Mouse (Mus musculus): ENCODE results near the gene Ifnar2. TPM values are rescaled to one million over a fixed set of nuclear protein-coding genes. Genes with fewer than 3 reads are reported as not detected.

The Ifnar2 gene
- polyA plus RNA-seq, 1 experiment from 2014 or later = 60.4 TPM

- Histone ChIP-seq H3K9ac (no peak overlapping the region), H3K27ac (no peak overlapping the region), H3K27me3 (replicated peaks) (0 out of 2 replicates have a peak, but pooled peaks cover 3% of the 10 kb centered on the region), H3K4me2 (no peak overlapping the region), H3K9me3 (no peaks in the 10 kb centered on the region), H3K4me1 (peaks cover 12% of the 10 kb centered on the region), H3K36me3 (no peaks in the 10 kb centered on the region), H3K4me3 (replicated peaks) (no peak overlapping the region)
- ATAC-seq (ENCODE audit: insufficient read depth, low FRiP score, low read depth) = no peak
- WGBS = 54% methylated on average over 3 of the region's 3 CpGs
Observed at GRCm38 (mm10) chr16:91360162-91360561, 12.4 kb upstream of the Ifnar2 start.

DNA sequence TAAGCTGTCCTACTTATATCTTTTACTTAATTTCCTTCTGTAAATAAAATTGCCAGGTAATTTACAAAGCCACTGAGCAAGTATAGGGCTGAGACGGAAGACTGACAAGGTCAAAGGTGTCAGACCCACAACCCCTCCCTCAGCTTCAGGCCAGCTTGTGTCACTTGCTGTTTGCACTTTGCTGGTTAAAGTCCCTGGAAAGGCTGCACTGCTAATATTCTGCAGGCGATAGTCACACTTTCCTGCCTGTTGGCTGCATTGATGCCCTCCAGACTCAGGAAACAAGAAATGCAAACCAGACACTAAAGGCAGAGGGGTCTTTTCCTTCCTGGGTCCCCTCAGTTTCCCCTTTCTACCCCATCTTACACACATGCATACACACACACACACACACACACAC lies 10.6 kb upstream of the Ifnar2 start:
- Histone ChIP-seq H3K4me2 (no peak overlapping the region), H3K27me3 (replicated peaks) (0 out of 2 replicates have a peak, but pooled peaks cover 3% of the 10 kb centered on the region), H3K4me3 (replicated peaks) (no peak overlapping the region), H3K4me1 (peaks cover 12% of the 10 kb centered on the region), H3K27ac (0 out of 2 replicates have a peak overlapping the region, but pooled peaks have one; percentile 69), H3K9ac (no peak overlapping the region), H3K36me3 (no peaks in the 10 kb centered on the region), H3K9me3 (no peaks in the 10 kb centered on the region)
- ATAC-seq (ENCODE audit: insufficient read depth, low FRiP score, low read depth) = no peak
- WGBS = 43% methylated on average over 2 of the region's 2 CpGs

GRCm38 (mm10) chr16:91362616-91363272 lies 9.8 kb upstream of the Ifnar2 start:
- H3K4me2 ChIP-seq = 0 out of 2 replicates have a peak overlapping the region, but pooled peaks have one; percentile 2
- ATAC-seq (ENCODE audit: insufficient read depth, low FRiP score, low read depth) = no peak

GRCm38 (mm10) chr16:91363483-91363882 lies 9.1 kb upstream of the Ifnar2 start:
- no peak for ATAC-seq (ENCODE audit: insufficient read depth, low FRiP score, low read depth)
- no peak overlapping the region for H3K4me2 ChIP-seq

More at GRCm38 (mm10) chr16:91362616-91363272, 9.8 kb upstream of the Ifnar2 start:
- peaks cover 12% of the 10 kb centered on the region for H3K4me1 ChIP-seq
- H3K9me3 ChIP-seq = no peaks in the 10 kb centered on the region
- H3K27ac ChIP-seq = peak overlapping the region; percentile 69
- H3K4me3 ChIP-seq (replicated peaks) = no peak overlapping the region
- H3K27me3 ChIP-seq (replicated peaks) = 0 out of 2 replicates have a peak, but pooled peaks cover 2% of the 10 kb centered on the region
- no peak overlapping the region for H3K9ac ChIP-seq
- WGBS = 54% methylated on average over 12 of the region's 12 CpGs
- no peaks in the 10 kb centered on the region for H3K36me3 ChIP-seq

DNA sequence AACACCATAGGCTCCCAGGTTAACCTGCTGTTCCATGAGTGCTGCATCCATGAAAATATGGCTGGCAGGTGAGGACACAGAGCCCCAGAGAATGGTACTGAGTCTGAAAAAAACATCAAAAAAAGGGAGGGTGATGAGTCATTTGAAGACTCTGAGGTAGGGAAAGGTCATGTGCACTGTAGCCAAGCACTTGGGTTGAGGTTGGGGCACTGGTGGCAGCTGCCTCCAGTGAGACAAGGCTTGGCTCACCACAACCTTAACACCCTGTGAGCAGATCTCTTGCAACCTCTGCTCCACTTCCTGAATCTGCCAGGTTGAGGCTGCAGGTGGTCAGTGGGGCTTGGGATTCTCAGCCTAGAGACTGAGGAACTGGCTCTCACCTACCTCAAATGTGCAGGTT lies 6.0 kb upstream of the Ifnar2 start:
- Histone ChIP-seq H3K4me2 (no peak overlapping the region), H3K27me3 (replicated peaks) (no peaks in the 10 kb centered on the region), H3K36me3 (no peaks in the 10 kb centered on the region), H3K9me3 (no peaks in the 10 kb centered on the region), H3K9ac (no peak overlapping the region), H3K27ac (peak overlapping the region; percentile 61; the same call in 1 of the 2 replicates), H3K4me1 (peaks cover 10% of the 10 kb centered on the region), H3K4me3 (replicated peaks) (no peak overlapping the region)
- no peak for ATAC-seq (ENCODE audit: insufficient read depth, low FRiP score, low read depth)

More at GRCm38 (mm10) chr16:91363483-91363882, 9.1 kb upstream of the Ifnar2 start:
- Histone ChIP-seq H3K9ac (no peak overlapping the region), H3K9me3 (no peaks in the 10 kb centered on the region), H3K27me3 (replicated peaks) (no peaks in the 10 kb centered on the region), H3K27ac (peak overlapping the region; percentile 69), H3K36me3 (no peaks in the 10 kb centered on the region), H3K4me3 (replicated peaks) (no peak overlapping the region), H3K4me1 (peaks cover 12% of the 10 kb centered on the region)
- WGBS = 22% methylated on average over 3 of the region's 3 CpGs

DNA sequence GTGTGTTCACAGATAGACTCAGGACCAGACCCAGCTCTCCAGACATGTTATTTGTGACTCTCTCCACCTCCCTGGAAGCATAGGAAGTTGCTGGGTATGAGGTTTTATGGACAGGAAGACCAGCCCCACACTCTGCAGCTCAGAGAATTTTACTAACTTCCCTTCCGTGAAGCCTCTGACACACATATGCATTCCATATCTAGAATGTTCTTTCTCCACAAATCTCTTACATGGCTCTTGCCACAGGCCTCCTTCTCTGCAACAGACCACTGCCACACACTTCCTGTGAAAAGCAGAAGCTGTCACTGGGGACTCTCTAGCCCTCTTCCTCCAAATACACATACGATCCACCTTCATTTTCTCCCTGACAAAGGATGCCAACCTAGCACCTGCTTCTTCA lies 5.5 kb upstream of the Ifnar2 start:
- no peak for ATAC-seq (ENCODE audit: insufficient read depth, low FRiP score, low read depth)
- H3K4me2 ChIP-seq = no peak overlapping the region
- no peaks in the 10 kb centered on the region for H3K9me3 ChIP-seq
- WGBS = 77% methylated on average over 2 of the region's 2 CpGs
- H3K4me1 ChIP-seq = peaks cover 8% of the 10 kb centered on the region
- no peaks in the 10 kb centered on the region for H3K27me3 ChIP-seq (replicated peaks)
- H3K4me3 ChIP-seq (replicated peaks) = no peak overlapping the region
- H3K9ac ChIP-seq = no peak overlapping the region
- 0 out of 2 replicates have a peak overlapping the region, but pooled peaks have one; percentile 61 for H3K27ac ChIP-seq
- no peaks in the 10 kb centered on the region for H3K36me3 ChIP-seq

DNA sequence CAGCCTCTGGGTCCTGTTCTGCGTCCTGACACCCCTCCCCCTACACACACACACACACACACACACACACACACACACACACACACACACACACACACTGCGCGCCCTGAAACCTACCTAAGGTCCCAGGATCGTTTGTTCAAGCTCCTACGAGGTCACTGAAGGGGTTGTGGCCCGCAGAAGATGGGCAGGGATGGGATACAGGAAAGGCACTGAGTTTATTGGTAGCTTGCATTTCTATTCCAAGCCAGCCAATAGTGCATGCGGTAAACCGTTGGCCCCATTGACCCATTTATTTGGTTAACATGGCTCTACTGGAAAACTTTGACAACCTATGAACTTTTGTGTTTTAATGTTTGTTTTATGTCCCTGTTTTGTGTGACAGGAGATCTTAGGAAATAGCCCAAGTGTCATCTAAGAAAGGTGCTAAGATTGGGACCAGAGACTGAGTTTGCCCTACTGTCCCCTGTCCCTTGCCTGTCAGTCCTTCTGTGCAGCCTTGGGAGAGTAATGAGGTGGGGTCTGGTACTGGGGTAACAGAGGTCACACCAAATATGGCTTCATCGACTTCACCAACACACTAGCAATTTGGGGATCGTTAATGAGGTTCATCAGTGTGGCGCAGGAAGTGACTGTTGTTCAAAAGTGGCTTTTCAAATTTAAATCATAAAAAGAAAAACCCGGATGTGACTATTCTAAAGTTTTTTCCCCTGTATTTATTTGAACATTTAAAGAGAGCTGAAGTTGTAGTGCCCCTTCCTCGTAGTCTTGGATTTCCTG lies 1.1 kb downstream of the Ifnar2 start:
- no peaks in the 10 kb centered on the region for H3K27me3 ChIP-seq (replicated peaks)
- ATAC-seq (ENCODE audit: insufficient read depth, low FRiP score, low read depth) = no peak
- no peaks in the 10 kb centered on the region for H3K9me3 ChIP-seq
- 0 out of 2 replicates have a peak, but pooled peaks cover 3% of the 10 kb centered on the region for H3K4me1 ChIP-seq
- WGBS = 30% methylated on average over 13 of the region's 13 CpGs
- peak overlapping the region; percentile 89 for H3K9ac ChIP-seq
- no peaks in the 10 kb centered on the region for H3K36me3 ChIP-seq
- H3K4me2 ChIP-seq = peak overlapping the region; percentile 70
- peak overlapping the region; percentile 94 for H3K27ac ChIP-seq
- H3K4me3 ChIP-seq (replicated peaks) = peak overlapping the region; percentile 99

GRCm38 (mm10) chr16:91374253-91374634 lies 1.7 kb downstream of the Ifnar2 start:
- Histone ChIP-seq H3K27me3 (replicated peaks) (no peaks in the 10 kb centered on the region), H3K4me1 (peaks cover 8% of the 10 kb centered on the region; the same call in 1 of the 2 replicates), H3K36me3 (no peaks in the 10 kb centered on the region), H3K9me3 (no peaks in the 10 kb centered on the region), H3K9ac (no peak overlapping the region), H3K4me3 (replicated peaks) (no peak overlapping the region; the same call in 1 of the 2 replicates), H3K4me2 (peak overlapping the region; percentile 70; the same call in 1 of the 2 replicates), H3K27ac (no peak overlapping the region)
- WGBS = 64% methylated on average over 3 of the region's 3 CpGs
- no peak for ATAC-seq (ENCODE audit: insufficient read depth, low FRiP score, low read depth)

DNA sequence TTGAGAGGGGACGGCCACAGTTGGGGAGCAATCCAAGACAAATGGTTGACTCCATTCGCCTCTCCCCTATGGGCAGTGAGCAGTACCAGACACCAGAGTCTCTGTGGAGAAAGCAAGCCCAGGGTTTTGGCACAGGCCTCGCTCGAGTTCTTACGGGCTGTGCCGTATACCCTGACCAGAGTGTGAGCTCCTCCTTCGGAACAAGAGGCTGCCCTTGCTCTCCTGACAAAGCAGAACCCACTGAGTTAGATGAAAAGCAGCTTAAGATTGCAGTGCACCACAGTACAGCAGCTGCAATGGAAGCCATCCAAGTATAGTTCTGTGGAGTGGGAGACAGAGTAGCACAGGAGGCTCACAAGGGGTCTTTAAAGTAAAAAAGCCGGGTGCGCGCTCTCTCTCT lies 4.1 kb downstream of the Ifnar2 start:
- no peak overlapping the region for H3K4me3 ChIP-seq (replicated peaks)
- peaks cover 10% of the 10 kb centered on the region; the same call in 1 of the 2 replicates for H3K4me1 ChIP-seq
- no peak overlapping the region for H3K9ac ChIP-seq
- H3K4me2 ChIP-seq = no peak overlapping the region
- no peaks in the 10 kb centered on the region for H3K27me3 ChIP-seq (replicated peaks)
- no peaks in the 10 kb centered on the region for H3K36me3 ChIP-seq
- 0 out of 2 replicates have a peak overlapping the region, but pooled peaks have one; percentile 23 for H3K27ac ChIP-seq
- H3K9me3 ChIP-seq = no peaks in the 10 kb centered on the region
- ATAC-seq (ENCODE audit: insufficient read depth, low FRiP score, low read depth) = no peak
- WGBS = 79% methylated on average over 10 of the region's 10 CpGs

DNA sequence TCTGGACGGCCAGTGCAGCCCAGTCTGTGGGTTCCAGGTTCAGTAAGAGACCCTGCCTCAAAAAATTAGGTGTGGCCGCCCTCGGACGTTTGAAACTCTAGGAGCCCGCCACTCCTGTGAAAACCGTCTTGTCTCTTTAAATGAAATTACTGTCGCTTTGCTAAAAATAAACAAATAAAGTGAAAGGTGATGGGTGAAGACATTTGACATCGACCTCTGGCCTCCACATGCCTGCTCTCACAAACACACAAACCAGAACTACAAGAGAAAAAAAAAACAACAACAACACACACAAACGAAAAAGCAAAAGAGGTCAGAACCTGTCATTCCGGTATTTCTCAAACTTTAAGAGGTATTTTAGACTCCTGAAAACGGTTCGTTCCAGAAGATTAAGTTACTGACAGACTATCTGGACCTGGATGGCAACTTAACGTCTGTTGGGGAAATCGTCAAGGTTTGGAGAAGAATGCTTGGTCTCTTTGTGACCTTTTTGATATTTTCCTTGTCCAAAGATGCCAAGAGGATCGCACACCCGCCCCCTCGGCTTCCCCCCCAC lies 5.9 kb downstream of the Ifnar2 start:
- peaks cover 10% of the 10 kb centered on the region; the same call in 1 of the 2 replicates for H3K4me1 ChIP-seq
- no peak for ATAC-seq (ENCODE audit: insufficient read depth, low FRiP score, low read depth)
- no peak overlapping the region for H3K4me3 ChIP-seq (replicated peaks)
- no peak overlapping the region; the same call in 1 of the 2 replicates for H3K4me2 ChIP-seq
- 46% methylated on average over 17 of the region's 17 CpGs for WGBS
- H3K36me3 ChIP-seq = no peaks in the 10 kb centered on the region
- H3K9ac ChIP-seq = no peak overlapping the region
- no peaks in the 10 kb centered on the region for H3K27me3 ChIP-seq (replicated peaks)
- H3K9me3 ChIP-seq = no peaks in the 10 kb centered on the region
- H3K27ac ChIP-seq = no peak overlapping the region

- H3K27me3 ChIP-seq (replicated peaks) = no peaks in the 10 kb centered on the region
- H3K4me1 ChIP-seq = peaks cover 7% of the 10 kb centered on the region; the same call in 1 of the 2 replicates
- no peaks in the 10 kb centered on the region for H3K9me3 ChIP-seq
- H3K27ac ChIP-seq = peak overlapping the region; percentile 18; the same call in 1 of the 2 replicates
- H3K4me3 ChIP-seq (replicated peaks) = no peak overlapping the region
- no peaks in the 10 kb centered on the region for H3K36me3 ChIP-seq
- no peak overlapping the region; the same call in 1 of the 2 replicates for H3K4me2 ChIP-seq
- WGBS = 41% methylated on average over 9 of the region's 9 CpGs
- ATAC-seq (ENCODE audit: insufficient read depth, low FRiP score, low read depth) = no peak
- H3K9ac ChIP-seq = no peak overlapping the region
Observed at GRCm38 (mm10) chr16:91378991-91379390, 6.4 kb downstream of the Ifnar2 start.

All from stomach, embryonic 15.5 days (tissue).